Mouse (Mus musculus) hindbrain, embryonic 11.5 days (tissue): ENCODE results near the gene Kifap3. TPM values are rescaled to one million over a fixed set of nuclear protein-coding genes. Genes with fewer than 3 reads are reported as not detected.
A peak's percentile ranks its signal among the peaks of the same experiment; 100 is the strongest.

Experiments used
- ATAC-seq: fragments of 200-750 bp; cut with Nextera tagmentation; 2 replicates; pipeline ENCODE4 v1.8.0; 2017; ENCODE audit warnings: mild to moderate bottlenecking, moderate TSS enrichment, moderate library complexity; ENCODE audit not compliant: low FRiP score
- DNase-seq: peaks from one replicate; pipeline ENCODE4 v3.0.0-alpha.2; 2015; ENCODE audit warnings: low spot score
- H3K27ac ChIP-seq: fragments of 300-500 bp; sonication (generic); 2 replicates; pipeline ENCODE4 v1.5.1; 2014; ENCODE audit warnings: mild to moderate bottlenecking, low read depth, low read length
- H3K27me3 ChIP-seq: fragments of 300-500 bp; sonication (generic); 2 replicates; pipeline ENCODE4 v1.6.1; 2014; ENCODE audit warnings: mild to moderate bottlenecking, low read length, moderate library complexity, mixed read lengths; ENCODE audit not compliant: control insufficient read depth, insufficient read depth
- H3K36me3 ChIP-seq: fragments of 300-500 bp; sonication (generic); 2 replicates; pipeline ENCODE4 v1.6.1; 2014; ENCODE audit warnings: mild to moderate bottlenecking, low read length, moderate library complexity, mixed read lengths; ENCODE audit not compliant: control insufficient read depth, insufficient read depth
- H3K4me1 ChIP-seq: fragments of 300-500 bp; sonication (generic); replicated peaks from 2 replicates; pipeline ENCODE4 v1.6.1; 2014; ENCODE audit warnings: low read length, mixed read lengths; ENCODE audit not compliant: control insufficient read depth, insufficient read depth
- H3K4me2 ChIP-seq: fragments of 300-500 bp; sonication (generic); replicated peaks from 2 replicates; pipeline ENCODE4 v1.6.1; 2014; ENCODE audit warnings: mild to moderate bottlenecking, low read depth, low read length
- H3K4me3 ChIP-seq: fragments of 300-500 bp; sonication (generic); 2 replicates; pipeline ENCODE4 v1.5.1; 2014; ENCODE audit warnings: low read depth, low read length
- H3K9ac ChIP-seq: fragments of 300-500 bp; sonication (generic); 2 replicates; pipeline ENCODE4 v1.6.1; 2014; ENCODE audit warnings: low read depth, low read length
- H3K9me3 ChIP-seq: fragments of 300-500 bp; sonication (generic); 2 replicates; pipeline ENCODE4 v1.6.1; 2016; ENCODE audit warnings: low read length; ENCODE audit not compliant: control insufficient read depth
- WGBS: fragments of 180-500 bp; shearing (Covaris S2); extraction: QIAGEN DNeasy Blood & Tissue Kit; methylation state at CpG from one replicate; pipeline ENCODE4 v1.1.7; 2014; 5-methylcytosine and 5-hydroxymethylcytosine counted together
- polyA plus RNA-seq: library from polyadenylated mRNA; unstranded; fragments of >200 nt; fragmentation: Nextera tagmentation; extraction: Ambion mirVana; gene quantifications from 2 replicates; pipeline ENCODE4 v1.2.1, GENCODE M21; 2014

Gene Kifap3
- polyA plus RNA-seq, 1 experiment from 2014 or later: 67.9 TPM

DNA sequence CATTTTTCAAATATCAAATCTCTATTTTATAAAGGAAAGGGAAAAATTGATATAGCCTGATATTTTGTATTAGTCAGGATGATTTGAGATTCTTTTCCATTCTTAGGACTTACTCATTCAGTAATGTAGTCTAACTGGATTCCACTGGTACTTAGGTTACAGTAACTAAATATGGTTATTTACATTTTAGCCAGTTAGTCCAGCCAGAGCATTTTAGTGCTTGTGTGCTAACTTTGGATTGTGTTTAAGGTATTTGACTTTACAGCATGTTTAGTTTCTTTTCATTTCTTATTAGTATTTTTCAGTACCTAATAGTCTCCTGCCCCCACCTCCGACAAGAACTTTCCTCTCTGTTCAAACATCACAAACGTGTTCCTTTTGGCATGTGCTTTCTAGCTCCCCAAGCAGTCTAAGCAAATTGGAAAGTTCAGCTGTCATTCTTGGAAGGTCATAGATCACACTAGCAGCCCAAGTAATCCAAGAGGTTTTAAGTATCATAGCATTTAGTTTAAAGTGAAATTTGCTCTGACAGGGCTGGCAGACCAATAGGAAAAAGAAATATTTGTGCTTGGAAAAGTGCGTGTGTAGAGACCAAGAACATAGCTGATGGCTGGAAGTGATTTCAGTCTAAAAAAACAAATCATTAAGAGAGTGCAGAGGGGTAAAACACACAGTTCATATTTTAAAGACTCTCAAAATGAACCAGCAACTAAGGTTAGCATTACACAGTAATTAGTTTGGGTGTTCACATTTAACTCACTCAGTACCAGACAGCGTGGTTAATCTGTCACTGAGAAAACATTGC lies 127.8 kb downstream of the Kifap3 start:
- Histone ChIP-seq H3K9me3 (no peaks in the 10 kb centered on the region), H3K36me3 (no peaks in the 10 kb centered on the region), H3K27me3 (no peaks in the 10 kb centered on the region), H3K4me2 (no peak overlapping the region), H3K27ac (no peak overlapping the region), H3K4me1 (no peaks in the 10 kb centered on the region), H3K4me3 (no peak overlapping the region), H3K9ac (no peak overlapping the region)
- DNase-seq: no peak
- ATAC-seq: no peak
- 64% methylated on average over 4 of the region's 4 CpGs for WGBS

DNA sequence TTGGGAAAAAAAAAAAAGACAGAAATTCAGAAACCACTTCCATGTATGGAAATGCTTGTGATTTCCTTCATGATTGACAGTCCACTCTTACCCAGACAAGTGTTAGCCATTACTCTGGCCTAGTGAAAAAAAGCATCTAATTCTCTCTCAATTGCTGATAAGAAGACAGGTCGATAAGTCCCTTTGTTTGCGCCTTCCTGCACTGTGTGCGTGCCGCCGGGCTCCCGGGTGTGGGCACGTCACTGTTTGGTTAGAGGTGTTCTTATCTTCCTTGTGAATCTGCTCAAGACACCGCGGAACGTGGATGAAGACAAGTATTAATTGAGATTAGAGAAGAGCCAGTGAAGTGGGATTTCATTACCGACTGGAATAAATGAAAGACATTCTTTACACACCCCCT lies 129.0 kb downstream of the Kifap3 start:
- WGBS: 74% methylated on average over 11 of the region's 11 CpGs
- no peaks in the 10 kb centered on the region for H3K36me3 ChIP-seq
- H3K27ac ChIP-seq: no peak overlapping the region
- H3K9ac ChIP-seq: no peak overlapping the region
- H3K4me3 ChIP-seq: no peak overlapping the region
- DNase-seq: no peak
- no peaks in the 10 kb centered on the region for H3K27me3 ChIP-seq
- no peaks in the 10 kb centered on the region for H3K9me3 ChIP-seq
- no peaks in the 10 kb centered on the region for H3K4me1 ChIP-seq
- ATAC-seq: peak; percentile 53; the same call in 1 of the 2 replicates
- no peak overlapping the region for H3K4me2 ChIP-seq

DNA sequence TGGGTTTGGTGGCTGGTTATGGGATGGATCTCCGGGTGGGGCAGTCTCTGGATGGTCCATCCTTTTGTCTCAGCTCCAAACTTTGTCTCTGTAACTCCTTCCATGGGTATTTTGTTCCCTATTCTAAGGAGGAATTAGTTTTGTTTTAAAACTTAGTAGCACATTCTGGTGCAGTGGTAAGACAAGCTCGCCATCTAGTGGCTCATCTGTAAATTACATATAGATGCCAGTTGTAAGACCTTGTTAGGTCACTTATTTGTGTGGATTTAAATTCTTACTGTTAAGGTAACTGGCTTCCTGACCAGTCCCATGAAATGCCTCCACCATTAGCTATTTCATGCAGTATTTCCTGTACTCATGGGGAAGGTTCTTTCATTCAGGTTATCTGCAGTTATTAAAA lies 131.0 kb downstream of the Kifap3 start:
- Histone ChIP-seq H3K4me1 (no peaks in the 10 kb centered on the region), H3K27me3 (no peaks in the 10 kb centered on the region), H3K4me3 (no peak overlapping the region), H3K9ac (no peak overlapping the region), H3K36me3 (no peaks in the 10 kb centered on the region), H3K4me2 (no peak overlapping the region), H3K9me3 (no peaks in the 10 kb centered on the region), H3K27ac (no peak overlapping the region)
- ATAC-seq (no peak; the same call in 1 of the 2 replicates), DNase-seq (peak; percentile 69)
- WGBS: 19% methylated on average over 2 of the region's 2 CpGs

DNA sequence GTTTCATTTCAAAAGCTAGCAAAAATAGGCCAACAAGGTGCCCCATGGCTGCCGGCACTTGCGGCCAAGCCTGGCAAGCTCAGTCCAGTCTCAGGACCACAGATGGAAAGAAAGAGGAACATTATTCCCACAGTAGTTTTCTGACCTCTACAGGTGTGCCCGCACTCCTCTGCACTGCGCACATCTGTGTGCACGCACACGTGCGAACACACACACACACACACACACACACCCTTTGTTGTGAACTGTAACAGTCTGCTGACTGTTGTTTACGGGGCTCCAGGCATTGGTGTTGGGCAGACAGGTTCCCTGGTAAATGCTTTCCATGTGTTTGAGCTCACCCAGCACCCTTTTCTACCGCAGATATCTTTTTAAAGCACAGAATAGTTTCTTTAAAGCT lies 131.4 kb downstream of the Kifap3 start:
- no peak for DNase-seq
- no peak for ATAC-seq
- WGBS: 96% methylated on average over 9 of the region's 9 CpGs
- Histone ChIP-seq H3K9ac (no peak overlapping the region), H3K36me3 (no peaks in the 10 kb centered on the region), H3K4me1 (no peaks in the 10 kb centered on the region), H3K27me3 (no peaks in the 10 kb centered on the region), H3K4me3 (no peak overlapping the region), H3K9me3 (no peaks in the 10 kb centered on the region), H3K27ac (no peak overlapping the region), H3K4me2 (no peak overlapping the region)

DNA sequence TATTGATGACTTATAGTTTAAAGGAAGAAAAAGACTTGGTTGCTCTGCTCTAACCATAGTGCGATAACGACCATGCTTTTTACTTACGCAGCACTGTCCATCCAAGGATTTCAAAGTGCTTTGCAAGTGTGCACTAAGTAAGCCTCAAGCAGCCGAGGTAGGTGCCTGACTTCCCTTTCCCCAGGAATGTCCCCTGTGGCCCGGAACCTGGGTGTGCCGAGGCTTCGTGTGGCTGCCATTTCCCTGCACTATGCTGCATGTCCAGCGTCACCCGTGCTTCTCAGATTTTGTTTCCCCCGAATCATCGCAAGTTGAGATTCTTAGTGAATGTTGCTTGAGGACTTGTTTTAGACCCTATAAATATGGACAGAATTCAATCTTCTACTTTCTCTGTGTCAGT lies 132.6 kb downstream of the Kifap3 start:
- no peak for DNase-seq
- Histone ChIP-seq H3K27me3 (no peaks in the 10 kb centered on the region), H3K36me3 (no peaks in the 10 kb centered on the region), H3K9ac (no peak overlapping the region), H3K27ac (no peak overlapping the region), H3K4me2 (no peak overlapping the region), H3K4me1 (no peaks in the 10 kb centered on the region), H3K4me3 (no peak overlapping the region), H3K9me3 (no peaks in the 10 kb centered on the region)
- ATAC-seq: no peak
- WGBS: 91% methylated on average over 11 of the region's 11 CpGs

DNA sequence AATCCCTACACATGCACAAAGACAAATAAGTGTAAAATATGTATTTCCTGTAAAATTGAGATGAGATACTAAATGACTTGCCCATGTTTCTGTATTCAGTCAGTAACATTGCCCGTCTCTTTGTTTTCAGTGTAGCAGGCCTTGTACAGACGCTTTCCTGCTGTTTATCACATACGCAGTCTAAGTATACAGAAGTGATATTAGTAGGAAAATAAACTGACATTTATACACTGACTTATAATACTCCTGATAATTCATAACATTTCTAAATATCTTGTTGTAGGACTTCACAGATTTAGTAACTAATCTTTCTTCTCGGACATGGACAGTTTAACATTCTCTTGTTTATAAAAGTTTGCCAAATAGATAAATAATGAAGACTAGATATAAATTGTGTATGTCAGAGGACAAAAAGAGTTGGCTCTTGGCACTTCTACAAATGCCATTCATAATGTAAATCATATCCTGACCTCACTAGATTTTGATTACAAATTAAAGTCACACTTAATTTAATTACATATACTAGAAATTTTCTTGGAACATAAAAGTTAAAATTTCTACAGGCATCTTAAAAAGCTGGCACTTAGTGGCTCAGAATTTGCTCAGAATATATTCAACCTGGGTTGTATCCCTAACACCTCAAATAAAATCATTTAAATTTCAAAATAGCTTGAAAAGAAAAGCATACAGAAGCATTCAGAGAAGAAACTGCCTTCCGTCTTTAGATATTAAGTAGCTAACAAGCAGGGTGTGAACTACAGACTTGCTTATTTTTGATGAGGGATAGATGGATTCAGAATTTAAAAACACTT lies 138.2 kb downstream of the Kifap3 start:
- H3K36me3 ChIP-seq: no peaks in the 10 kb centered on the region
- H3K27me3 ChIP-seq: no peaks in the 10 kb centered on the region
- H3K4me3 ChIP-seq: no peak overlapping the region
- H3K4me1 ChIP-seq: no peaks in the 10 kb centered on the region
- 97% methylated on average over 5 of the region's 5 CpGs for WGBS
- H3K4me2 ChIP-seq: no peak overlapping the region
- no peak overlapping the region for H3K9ac ChIP-seq
- no peaks in the 10 kb centered on the region for H3K9me3 ChIP-seq
- H3K27ac ChIP-seq: no peak overlapping the region
- ATAC-seq: no peak
- no peak for DNase-seq

DNA sequence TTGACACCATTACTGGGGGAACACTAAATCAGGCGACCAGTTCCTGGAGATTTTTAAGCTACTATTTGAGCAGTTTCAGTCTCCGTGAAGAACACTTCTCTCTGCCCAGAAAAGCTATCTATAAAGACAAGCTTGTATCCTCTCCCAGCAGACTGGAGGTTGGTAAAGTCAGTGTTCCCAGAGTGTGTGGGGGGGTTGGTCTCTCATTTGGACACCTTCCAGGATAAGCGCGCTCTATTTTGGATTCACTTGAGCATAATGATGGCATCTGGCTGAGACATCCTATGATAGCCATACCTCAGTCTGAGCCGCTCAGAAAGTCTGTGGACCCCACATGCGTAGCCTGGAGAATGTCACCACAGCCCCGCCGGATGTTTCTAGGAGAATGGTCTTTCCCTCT lies 144.7 kb downstream of the Kifap3 start:
- Histone ChIP-seq H3K36me3 (no peaks in the 10 kb centered on the region), H3K9ac (no peak overlapping the region), H3K9me3 (no peaks in the 10 kb centered on the region), H3K4me1 (no peaks in the 10 kb centered on the region), H3K27me3 (no peaks in the 10 kb centered on the region), H3K27ac (no peak overlapping the region), H3K4me2 (no peak overlapping the region), H3K4me3 (no peak overlapping the region)
- 90% methylated on average over 8 of the region's 8 CpGs for WGBS
- ATAC-seq (no peak), DNase-seq (no peak)

DNA sequence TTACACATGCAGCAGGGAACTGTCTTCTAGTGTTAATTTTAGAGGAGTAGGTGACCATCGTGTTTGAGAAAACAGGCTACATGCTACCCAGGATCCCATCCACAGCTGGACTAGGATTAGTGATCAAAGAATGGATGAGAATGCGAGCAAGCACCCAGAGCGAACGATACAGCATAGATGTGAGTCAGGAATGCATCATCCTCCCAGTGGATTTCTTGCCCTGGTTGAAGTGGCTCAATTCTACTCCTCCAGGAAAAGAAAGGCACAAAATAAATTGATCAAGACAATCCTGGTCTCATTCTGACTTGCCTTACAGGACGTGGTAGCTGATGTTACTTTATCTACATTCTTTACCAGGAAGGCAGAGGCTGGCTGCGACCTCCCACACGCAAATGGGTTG lies 149.5 kb downstream of the Kifap3 start, which contains the start of gene Scyl3:
Scyl3 (plus strand) TSS at position 255 of the 400 bp plus-strand sequence.
- no peaks in the 10 kb centered on the region for H3K4me1 ChIP-seq
- ATAC-seq (no peak), DNase-seq (no peak)
- peak within 1 kb of the TSS; percentile 79 for H3K27ac ChIP-seq
- peak within 1 kb of the TSS; percentile 84 for H3K9ac ChIP-seq
- peak within 1 kb of the TSS; percentile 55 for H3K4me2 ChIP-seq
- H3K36me3 ChIP-seq: no peaks in the 10 kb centered on the region
- 78% methylated on average over 7 of the region's 7 CpGs for WGBS
- H3K27me3 ChIP-seq: no peaks in the 10 kb centered on the region
- H3K9me3 ChIP-seq: no peaks in the 10 kb centered on the region
- peak within 1 kb of the TSS; percentile 70 for H3K4me3 ChIP-seq
